Mouse (Mus musculus) neural tube, embryonic 10.5 days (tissue): ENCODE results near the gene Mast1.

ENCODE experiments used
- DNase-seq: peaks from one replicate; pipeline ENCODE4 v3.0.0-alpha.2; 2017; ENCODE audit warnings: low spot score; ENCODE audit errors: extremely low spot score

The Mast1 gene

GRCm38 (mm10) chr8:84936962-84937546 is at the start of gene Mast1:
Gene Mast1 (minus strand): TSS chr8:84937359.
- peak; percentile 66 for DNase-seq

- no peak for DNase-seq
These were observed 49.3 kb upstream of the Mast1 start for GRCm38 (mm10) chr8:84986379-84986945.

- DNase-seq = peak; percentile 83
These were observed 48.7 kb upstream of the Mast1 start for GRCm38 (mm10) chr8:84985684-84986378.

GRCm38 (mm10) chr8:84985049-84985683 is 48.0 kb upstream of the Mast1 start:
- DNase-seq = no peak

GRCm38 (mm10) chr8:84984294-84985048 is 47.3 kb upstream of the Mast1 start:
- peak; percentile 22 for DNase-seq

GRCm38 (mm10) chr8:84982499-84983011 is 45.4 kb upstream of the Mast1 start:
- no peak for DNase-seq

GRCm38 (mm10) chr8:84981644-84982498 is 44.7 kb upstream of the Mast1 start:
- DNase-seq = no peak

- DNase-seq = no peak
These were observed 43.6 kb upstream of the Mast1 start for GRCm38 (mm10) chr8:84980622-84981358.

- peak; percentile 88 for DNase-seq
These were observed 42.7 kb upstream of the Mast1 start for GRCm38 (mm10) chr8:84979599-84980421.

GRCm38 (mm10) chr8:84978248-84978940 is 41.2 kb upstream of the Mast1 start, which contains the start of gene Junb:
Gene Junb (minus strand): TSS chr8:84978718.
- peak; percentile 77 for DNase-seq

- peak; percentile 70 for DNase-seq
These were observed 40.5 kb upstream of the Mast1 start for GRCm38 (mm10) chr8:84977435-84978247.

- no peak for DNase-seq
These were observed 39.7 kb upstream of the Mast1 start for GRCm38 (mm10) chr8:84976763-84977434.

GRCm38 (mm10) chr8:84976031-84976762 is 39.0 kb upstream of the Mast1 start:
- peak; percentile 94 for DNase-seq

GRCm38 (mm10) chr8:84975434-84975833 is 38.3 kb upstream of the Mast1 start:
- DNase-seq = peak; percentile 63

GRCm38 (mm10) chr8:84974543-84975142 is 37.5 kb upstream of the Mast1 start:
- DNase-seq = no peak
